Mouse (Mus musculus): Measurements from ENCODE around the gene Kcnip4. TPM values are rescaled to one million over a fixed set of nuclear protein-coding genes. Genes with fewer than 3 reads are reported as not detected.

The Kcnip4 gene
- polyA plus RNA-seq, 1 experiment from 2014 or later: 3.0 TPM

- ATAC-seq (ENCODE audit: low FRiP score, low read depth): no peak
- no peaks in the 10 kb centered on the region for H3K36me3 ChIP-seq
- no peak overlapping the region for H3K27ac ChIP-seq (replicated peaks)
- no peak overlapping the region for H3K9ac ChIP-seq (replicated peaks)
- H3K27me3 ChIP-seq: no peaks in the 10 kb centered on the region
- no peak overlapping the region for H3K4me3 ChIP-seq
- WGBS: 83% methylated on average over 6 of the region's 6 CpGs
- no peaks in the 10 kb centered on the region for H3K9me3 ChIP-seq
- no peaks in the 10 kb centered on the region for H3K4me1 ChIP-seq
- no peak overlapping the region for H3K4me2 ChIP-seq (replicated peaks)
These were observed 63.9 kb downstream of the Kcnip4 start for GRCm38 (mm10) chr5:49460643-49461276.

GRCm38 (mm10) chr5:49453100-49453499 lies 71.6 kb downstream of the Kcnip4 start:
- no peaks in the 10 kb centered on the region for H3K36me3 ChIP-seq
- no peak overlapping the region for H3K4me3 ChIP-seq
- 85% methylated on average over 3 of the region's 3 CpGs for WGBS

GRCm38 (mm10) chr5:49451295-49451694 lies 73.4 kb downstream of the Kcnip4 start:
- ATAC-seq (ENCODE audit: low FRiP score, low read depth): peak; percentile 27; the same call in 1 of the 2 replicates
- no peak overlapping the region for H3K27ac ChIP-seq (replicated peaks)
- H3K4me2 ChIP-seq (replicated peaks): no peak overlapping the region
- no peaks in the 10 kb centered on the region for H3K27me3 ChIP-seq
- no peaks in the 10 kb centered on the region for H3K9me3 ChIP-seq
- H3K4me1 ChIP-seq: no peaks in the 10 kb centered on the region
- H3K36me3 ChIP-seq: no peaks in the 10 kb centered on the region
- H3K9ac ChIP-seq (replicated peaks): no peak overlapping the region
- no peak overlapping the region for H3K4me3 ChIP-seq

More at GRCm38 (mm10) chr5:49453100-49453499, 71.6 kb downstream of the Kcnip4 start:
- no peak overlapping the region for H3K9ac ChIP-seq (replicated peaks)
- ATAC-seq (ENCODE audit: low FRiP score, low read depth): no peak
- H3K4me1 ChIP-seq: no peaks in the 10 kb centered on the region
- no peaks in the 10 kb centered on the region for H3K9me3 ChIP-seq
- no peak overlapping the region for H3K27ac ChIP-seq (replicated peaks)
- no peaks in the 10 kb centered on the region for H3K27me3 ChIP-seq
- no peak overlapping the region for H3K4me2 ChIP-seq (replicated peaks)

- no peaks in the 10 kb centered on the region for H3K36me3 ChIP-seq
- no peak overlapping the region for H3K4me3 ChIP-seq
- no peak for ATAC-seq (ENCODE audit: low FRiP score, low read depth)
- H3K27ac ChIP-seq (replicated peaks): no peak overlapping the region
- H3K4me2 ChIP-seq (replicated peaks): no peak overlapping the region
- 83% methylated on average over 3 of the region's 3 CpGs for WGBS
- H3K9ac ChIP-seq (replicated peaks): no peak overlapping the region
- H3K27me3 ChIP-seq: no peaks in the 10 kb centered on the region
- H3K4me1 ChIP-seq: no peaks in the 10 kb centered on the region
- no peaks in the 10 kb centered on the region for H3K9me3 ChIP-seq
These were observed 73.8 kb downstream of the Kcnip4 start for GRCm38 (mm10) chr5:49450876-49451275.

GRCm38 (mm10) chr5:49437236-49437635 lies 87.5 kb downstream of the Kcnip4 start:
- Histone ChIP-seq H3K4me1 (no peaks in the 10 kb centered on the region), H3K27me3 (no peaks in the 10 kb centered on the region), H3K4me3 (no peak overlapping the region), H3K27ac (replicated peaks) (no peak overlapping the region), H3K36me3 (no peaks in the 10 kb centered on the region), H3K4me2 (replicated peaks) (no peak overlapping the region), H3K9me3 (no peaks in the 10 kb centered on the region), H3K9ac (replicated peaks) (no peak overlapping the region)
- 77% methylated on average over 2 of the region's 2 CpGs for WGBS
- ATAC-seq (ENCODE audit: low FRiP score, low read depth): no peak

GRCm38 (mm10) chr5:49427689-49428088 lies 97.0 kb downstream of the Kcnip4 start:
- no peak overlapping the region for H3K4me3 ChIP-seq
- H3K4me1 ChIP-seq: no peaks in the 10 kb centered on the region
- ATAC-seq (ENCODE audit: low FRiP score, low read depth): no peak
- no peak overlapping the region for H3K4me2 ChIP-seq (replicated peaks)
- H3K27ac ChIP-seq (replicated peaks): no peak overlapping the region
- no peak overlapping the region for H3K9ac ChIP-seq (replicated peaks)
- no peaks in the 10 kb centered on the region for H3K9me3 ChIP-seq
- no peaks in the 10 kb centered on the region for H3K36me3 ChIP-seq
- H3K27me3 ChIP-seq: no peaks in the 10 kb centered on the region

- H3K9ac ChIP-seq (replicated peaks): no peak overlapping the region
- no peak overlapping the region for H3K4me3 ChIP-seq
- H3K4me2 ChIP-seq (replicated peaks): no peak overlapping the region
- no peak overlapping the region for H3K27ac ChIP-seq (replicated peaks)
- H3K27me3 ChIP-seq: no peaks in the 10 kb centered on the region
- H3K9me3 ChIP-seq: no peaks in the 10 kb centered on the region
- no peaks in the 10 kb centered on the region for H3K4me1 ChIP-seq
- no peaks in the 10 kb centered on the region for H3K36me3 ChIP-seq
- ATAC-seq (ENCODE audit: low FRiP score, low read depth): no peak
These were observed 105.0 kb downstream of the Kcnip4 start for GRCm38 (mm10) chr5:49419707-49420106.

GRCm38 (mm10) chr5:49408351-49408750 lies 116.4 kb downstream of the Kcnip4 start:
- Histone ChIP-seq H3K36me3 (no peaks in the 10 kb centered on the region), H3K4me2 (replicated peaks) (no peak overlapping the region), H3K27ac (replicated peaks) (no peak overlapping the region), H3K4me3 (no peak overlapping the region), H3K9me3 (no peaks in the 10 kb centered on the region), H3K4me1 (no peaks in the 10 kb centered on the region), H3K9ac (replicated peaks) (no peak overlapping the region), H3K27me3 (no peaks in the 10 kb centered on the region)
- no peak for ATAC-seq (ENCODE audit: low FRiP score, low read depth)
- 79% methylated on average over 1 of the region's 1 CpGs for WGBS

GRCm38 (mm10) chr5:49370543-49371076 lies 154.1 kb downstream of the Kcnip4 start:
- H3K4me3 ChIP-seq: no peak overlapping the region
- no peaks in the 10 kb centered on the region for H3K27me3 ChIP-seq
- no peaks in the 10 kb centered on the region for H3K4me1 ChIP-seq
- ATAC-seq (ENCODE audit: low FRiP score, low read depth): no peak
- H3K9ac ChIP-seq (replicated peaks): no peak overlapping the region
- no peaks in the 10 kb centered on the region for H3K36me3 ChIP-seq
- H3K9me3 ChIP-seq: no peaks in the 10 kb centered on the region
- no peak overlapping the region for H3K4me2 ChIP-seq (replicated peaks)
- no peak overlapping the region for H3K27ac ChIP-seq (replicated peaks)
- WGBS: 52% methylated on average over 3 of the region's 3 CpGs

GRCm38 (mm10) chr5:49368636-49369423 lies 155.9 kb downstream of the Kcnip4 start:
- Histone ChIP-seq H3K36me3 (no peaks in the 10 kb centered on the region), H3K9ac (replicated peaks) (no peak overlapping the region), H3K4me2 (replicated peaks) (no peak overlapping the region), H3K4me3 (no peak overlapping the region), H3K27me3 (no peaks in the 10 kb centered on the region), H3K27ac (replicated peaks) (no peak overlapping the region), H3K9me3 (no peaks in the 10 kb centered on the region), H3K4me1 (no peaks in the 10 kb centered on the region)
- peak; percentile 55 for ATAC-seq (ENCODE audit: low FRiP score, low read depth)
- 50% methylated on average over 13 of the region's 13 CpGs for WGBS

- Histone ChIP-seq H3K36me3 (no peaks in the 10 kb centered on the region), H3K27me3 (no peaks in the 10 kb centered on the region), H3K9ac (replicated peaks) (no peak overlapping the region), H3K27ac (replicated peaks) (no peak overlapping the region), H3K4me3 (no peak overlapping the region), H3K4me2 (replicated peaks) (no peak overlapping the region), H3K9me3 (no peaks in the 10 kb centered on the region), H3K4me1 (no peaks in the 10 kb centered on the region)
- 82% methylated on average over 3 of the region's 3 CpGs for whole genome bisulfite sequencing
- ATAC-seq (ENCODE audit: low FRiP score, low read depth): no peak
These were observed 168.3 kb downstream of the Kcnip4 start for GRCm38 (mm10) chr5:49356381-49356780.

GRCm38 (mm10) chr5:49352061-49352460 lies 172.6 kb downstream of the Kcnip4 start:
- Histone ChIP-seq H3K27ac (replicated peaks) (no peak overlapping the region), H3K4me2 (replicated peaks) (no peak overlapping the region), H3K27me3 (no peaks in the 10 kb centered on the region), H3K9ac (replicated peaks) (no peak overlapping the region), H3K9me3 (no peaks in the 10 kb centered on the region), H3K4me1 (no peaks in the 10 kb centered on the region), H3K36me3 (no peaks in the 10 kb centered on the region), H3K4me3 (no peak overlapping the region)
- no peak for ATAC-seq (ENCODE audit: low FRiP score, low read depth)
- WGBS: 80% methylated on average over 5 of the region's 5 CpGs

All from midbrain, embryonic 12.5 days (tissue).